Mouse (Mus musculus): ENCODE measurements around the gene Ldlrap1.

Ldlrap1 gene

DNA sequence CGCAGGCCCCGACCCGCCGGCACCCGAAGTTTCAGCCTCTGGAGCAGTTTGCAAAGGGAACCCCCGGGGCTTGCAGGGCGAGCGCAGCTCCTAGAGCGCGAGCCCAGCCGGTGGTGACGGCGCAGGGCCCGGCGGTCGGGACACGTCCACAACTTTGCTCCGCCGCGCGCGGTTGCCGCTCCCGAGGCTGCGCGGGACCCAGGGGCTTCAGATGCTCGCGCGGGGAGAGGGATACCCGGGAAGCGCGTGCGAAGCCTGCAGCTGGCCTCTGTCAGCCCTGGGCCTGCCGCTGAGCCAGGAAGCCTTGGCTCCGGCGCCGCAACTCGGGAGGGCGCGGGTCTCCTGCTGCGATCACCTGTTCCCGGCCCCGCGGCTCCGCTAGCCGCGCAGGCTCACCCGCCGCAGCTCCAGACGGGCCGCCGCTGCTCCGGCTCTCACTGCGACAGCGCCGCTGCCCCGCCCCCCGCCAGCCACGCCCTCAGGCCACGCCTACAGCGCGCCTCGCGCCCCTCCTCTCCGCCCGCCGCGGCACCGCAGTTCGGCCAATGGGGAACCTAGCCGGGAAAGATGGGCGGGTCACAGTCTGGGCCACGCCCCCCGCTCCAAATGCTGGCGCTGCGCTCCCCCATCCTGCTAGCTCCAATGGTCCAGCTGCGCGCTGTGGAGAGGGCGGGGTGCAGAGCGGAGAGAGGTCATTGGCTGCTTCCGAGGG lies 63.8 kb downstream of the Ldlrap1 start, which contains the start of gene Man1c1:
Gene Man1c1 (minus strand): TSS at position 456 of the 712 bp plus-strand sequence.
- DNase-seq: peak; percentile 98

DNA sequence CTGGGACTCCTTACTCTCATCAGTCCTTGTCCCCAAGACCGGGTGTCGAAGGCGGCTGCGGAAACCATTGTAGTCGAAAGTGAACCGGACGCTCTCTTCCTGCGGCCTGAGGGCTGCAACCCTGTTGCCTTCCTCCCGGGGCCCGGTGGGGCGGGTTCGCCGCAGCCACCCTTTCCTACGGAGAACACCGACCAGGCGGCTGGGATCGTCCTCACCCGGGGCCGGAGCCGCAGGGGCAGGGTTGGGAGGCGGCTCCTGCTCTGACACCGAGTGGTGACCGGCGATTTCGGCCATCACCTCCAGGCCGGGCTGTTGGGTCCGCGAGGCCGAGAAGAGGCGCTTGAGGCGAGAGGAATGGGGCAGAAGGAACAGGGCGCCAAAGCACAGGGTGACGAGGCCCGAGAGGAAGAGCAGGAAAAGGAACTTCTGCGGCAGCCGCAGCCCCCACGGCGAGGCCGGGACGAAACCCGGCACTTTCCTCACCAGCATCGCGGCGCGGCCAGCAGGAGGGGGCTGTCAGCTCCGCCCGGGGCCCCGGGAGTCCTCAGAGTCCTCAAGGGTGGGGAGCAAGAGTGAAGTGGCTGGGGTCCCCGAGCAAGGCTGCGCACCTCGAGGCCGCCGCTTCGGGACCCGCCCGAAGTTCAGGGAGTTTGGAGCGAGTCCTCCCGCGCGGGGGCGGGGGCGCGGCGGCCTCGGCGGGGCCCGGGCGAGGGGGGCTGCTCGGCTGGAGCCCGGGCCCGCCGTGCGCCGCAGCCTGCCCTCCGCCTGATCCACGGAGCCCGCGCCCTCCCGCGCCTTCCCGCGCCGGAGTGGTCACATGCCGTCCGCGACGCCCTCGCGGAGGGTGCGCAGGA lies 64.6 kb downstream of the Ldlrap1 start:
- DNase-seq: peak; percentile 61

DNA sequence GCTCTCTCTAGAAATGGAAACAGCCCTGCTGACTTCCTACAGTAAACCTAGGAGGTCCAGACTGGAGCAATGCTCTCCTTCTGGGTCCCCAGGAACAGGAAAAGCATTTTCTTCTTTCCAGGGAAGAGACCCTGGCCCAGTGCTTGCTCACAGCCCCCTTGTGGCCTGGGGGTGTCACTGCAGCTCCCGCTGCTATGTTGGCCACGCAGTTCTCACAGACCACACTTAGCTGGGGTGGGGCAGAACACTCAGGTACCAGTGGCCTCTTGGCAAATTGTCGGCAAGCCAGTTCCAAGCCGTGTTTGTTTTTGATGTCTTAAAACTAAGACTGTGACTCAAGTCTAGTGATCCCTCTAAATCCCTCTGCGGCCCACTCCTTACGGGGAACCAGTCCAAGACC lies 65.9 kb downstream of the Ldlrap1 start:
- DNase-seq: peak; percentile 83

DNA sequence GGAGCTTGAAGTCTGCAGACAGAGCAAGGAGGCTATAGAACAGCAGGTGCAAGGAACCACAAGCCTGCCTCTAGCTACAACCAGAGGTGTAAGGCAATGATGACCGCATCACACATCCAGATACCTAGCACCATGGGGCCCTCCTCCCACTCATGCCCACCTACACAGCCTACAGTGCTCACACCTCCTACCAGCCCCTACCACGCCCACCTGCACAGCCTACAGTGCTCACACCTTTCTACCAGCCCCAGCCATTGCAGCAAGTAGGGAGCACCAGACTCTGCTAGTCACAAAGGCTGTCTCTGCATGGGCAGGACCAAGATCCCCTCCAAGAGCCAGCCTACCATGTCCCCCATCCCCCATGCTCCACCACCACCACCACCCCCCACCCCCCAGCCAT lies 66.9 kb downstream of the Ldlrap1 start:
- peak; percentile 54 for DNase-seq

DNA sequence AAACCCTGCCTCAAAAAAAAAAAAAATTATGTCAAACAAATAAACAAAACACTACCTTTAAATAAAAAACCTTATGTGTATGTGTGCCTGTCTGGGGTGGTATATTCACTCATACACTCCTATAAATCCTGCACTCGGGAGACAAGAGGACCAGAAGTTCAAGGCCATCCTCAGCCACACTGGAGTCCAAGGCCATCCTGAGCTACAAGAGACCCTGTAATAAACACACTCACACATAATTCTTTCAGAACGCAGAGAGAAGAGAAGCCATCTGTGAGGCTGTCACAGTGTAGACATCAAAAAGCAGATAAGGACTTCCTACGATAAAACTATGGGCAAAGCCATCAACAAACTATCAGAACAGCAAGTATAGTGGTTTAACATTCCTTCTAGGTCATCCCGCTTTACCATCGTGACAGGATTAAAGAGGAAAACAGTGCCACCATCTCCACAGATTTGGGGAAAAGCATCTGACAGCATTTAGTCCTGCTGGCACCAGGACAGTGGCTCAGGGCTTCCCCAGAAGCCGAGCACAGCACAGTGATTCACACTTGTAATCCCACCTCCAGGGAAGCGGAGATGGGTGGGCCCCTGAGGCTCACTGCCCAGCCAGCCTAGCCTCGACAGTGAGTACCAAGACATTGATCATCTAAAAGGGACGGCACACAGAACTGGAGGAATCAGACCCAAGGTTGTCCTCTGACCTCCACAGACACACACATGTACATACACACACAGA lies 74.5 kb downstream of the Ldlrap1 start:
- peak; percentile 43 for DNase-seq

DNA sequence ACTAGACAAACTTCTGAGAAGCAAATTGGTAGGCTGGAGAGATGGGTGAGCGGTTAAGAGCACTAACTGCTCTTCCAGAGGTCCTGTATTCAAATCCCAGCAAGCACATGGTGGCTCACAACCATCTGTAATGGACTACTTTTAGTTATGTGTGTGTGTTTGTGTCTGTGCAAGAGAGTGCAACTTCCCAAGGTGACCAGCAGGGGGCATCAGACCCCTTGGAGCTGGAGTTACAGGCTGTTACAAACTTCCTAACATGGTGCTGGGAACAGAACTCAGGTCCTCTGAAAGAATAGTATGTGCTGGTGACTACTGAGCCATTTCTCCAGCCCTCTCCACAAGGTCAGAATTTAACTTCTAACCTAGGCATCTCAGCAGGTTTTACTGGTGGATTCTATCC lies 75.4 kb downstream of the Ldlrap1 start:
- no peak for DNase-seq
